Mouse (Mus musculus) ES-Bruce4 (cell line): ENCODE measurements around the gene Kti12. TPM values are rescaled to one million over a fixed set of nuclear protein-coding genes. Genes with fewer than 3 reads are reported as not detected.

Experiments used
- H3K27ac ChIP-seq: 2 replicates; pipeline ENCODE4 v1.5.1; 2012; ENCODE audit warnings: low read length, inconsistent platforms; ENCODE audit not compliant: insufficient read depth
- H3K27me3 ChIP-seq: 2 replicates; pipeline ENCODE4 v1.6.1; 2012; ENCODE audit warnings: mild to moderate bottlenecking, low read length, inconsistent platforms; ENCODE audit not compliant: control insufficient read depth, poor library complexity, insufficient read depth, severe bottlenecking
- H3K36me3 ChIP-seq: 2 replicates; pipeline ENCODE4 v1.6.1; 2012; ENCODE audit warnings: inconsistent platforms, mild to moderate bottlenecking, low read length, moderate library complexity; ENCODE audit not compliant: control insufficient read depth, poor library complexity, insufficient read depth, severe bottlenecking
- H3K4me1 ChIP-seq: one replicate; pipeline ENCODE4 v1.8.1; 2011; ENCODE audit warnings: low read length; ENCODE audit not compliant: control insufficient read depth, insufficient read depth
- H3K4me3 ChIP-seq: 2 replicates; pipeline ENCODE4 v1.5.1; 2011; ENCODE audit warnings: low read depth, mild to moderate bottlenecking, low read length
- H3K9ac ChIP-seq: 2 replicates; pipeline ENCODE4 v1.6.1; 2012; ENCODE audit warnings: low read depth, mild to moderate bottlenecking, inconsistent platforms; ENCODE audit not compliant: poor library complexity, severe bottlenecking
- H3K9me3 ChIP-seq: replicated peaks from 2 replicates; pipeline ENCODE4 v1.6.1; 2012; ENCODE audit warnings: mild to moderate bottlenecking, low read length, inconsistent platforms; ENCODE audit not compliant: control insufficient read depth, poor library complexity, insufficient read depth, severe bottlenecking
- CTCF ChIP-seq: IDR thresholded peaks from one replicate; pipeline ENCODE4 v1.8.1; 2011; ENCODE audit warnings: low read depth, low read length
- EP300 ChIP-seq: IDR thresholded peaks from 2 replicates; pipeline ENCODE4 v1.6.1; 2011; ENCODE audit warnings: low read depth, low read length; ENCODE audit not compliant: insufficient read depth
- POLR2A ChIP-seq: IDR thresholded peaks from one replicate; pipeline ENCODE4 v1.8.1; 2011; ENCODE audit warnings: low read length; ENCODE audit not compliant: insufficient read depth
- polyA plus RNA-seq: library from polyadenylated mRNA; stranded (reverse); fragments of >200 nt; gene quantifications from 2 replicates; pipeline ENCODE4 v1.2.4, GENCODE M21; 2011; ENCODE audit warnings: low read depth; ENCODE audit not compliant: missing spikeins, insufficient read depth, insufficient read length

Gene Kti12
- 20.1 and 20.7 TPM in 2 replicates for polyA plus RNA-seq

DNA sequence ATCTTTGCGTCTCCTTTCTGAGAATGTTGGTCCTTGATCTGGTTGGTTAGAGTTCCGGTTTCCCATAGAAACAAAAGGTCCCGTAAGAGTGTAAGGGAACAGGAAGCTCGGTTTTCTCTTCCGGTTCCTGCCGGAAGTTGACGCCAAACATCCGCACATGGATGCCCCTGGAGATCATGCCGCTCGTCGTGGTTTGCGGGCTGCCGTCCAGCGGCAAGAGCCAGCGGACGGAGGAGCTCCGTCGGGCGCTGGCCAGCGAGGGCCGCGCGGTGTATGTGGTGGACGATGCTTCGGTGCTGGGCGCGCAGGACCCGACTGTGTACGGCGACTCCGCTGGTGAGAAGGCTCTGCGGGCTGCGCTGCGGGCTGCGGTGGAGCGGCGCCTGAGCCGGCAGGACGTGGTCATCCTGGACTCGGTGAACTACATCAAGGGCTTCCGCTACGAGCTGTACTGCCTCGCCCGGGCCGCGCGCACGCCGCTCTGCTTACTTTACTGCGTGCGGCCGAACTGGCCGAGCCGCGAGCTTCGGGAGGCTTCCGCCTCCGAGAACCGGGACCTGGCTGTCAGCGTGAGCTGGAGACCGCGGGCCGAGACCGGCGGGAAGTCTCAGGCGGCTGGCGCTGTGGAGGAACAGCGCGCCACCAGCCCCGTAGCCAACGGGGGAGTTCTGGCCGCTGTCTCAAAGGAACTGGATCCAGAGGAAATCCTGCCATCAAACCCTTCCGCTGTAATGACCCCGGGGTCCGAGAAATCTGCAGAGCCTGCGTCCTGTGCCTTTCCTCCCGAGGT is at the start of gene Kti12:
TSS of gene Kti12 (plus strand) at position 71 of the 790 bp plus-strand sequence.
- Histone ChIP-seq H3K27me3 (no peaks in the 10 kb centered on the region), H3K27ac (no peak within 1 kb of the TSS), H3K9me3 (no peaks in the 10 kb centered on the region), H3K36me3 (peaks cover 14% of the 10 kb centered on the region; the same call in 1 of the 2 replicates), H3K9ac (peak within 1 kb of the TSS; percentile 74), H3K4me1 (no peaks in the 10 kb centered on the region), H3K4me3 (peak within 1 kb of the TSS; percentile 73)
- TF ChIP-seq CTCF (no peak), POLR2A (no peak), EP300 (no peak)

DNA sequence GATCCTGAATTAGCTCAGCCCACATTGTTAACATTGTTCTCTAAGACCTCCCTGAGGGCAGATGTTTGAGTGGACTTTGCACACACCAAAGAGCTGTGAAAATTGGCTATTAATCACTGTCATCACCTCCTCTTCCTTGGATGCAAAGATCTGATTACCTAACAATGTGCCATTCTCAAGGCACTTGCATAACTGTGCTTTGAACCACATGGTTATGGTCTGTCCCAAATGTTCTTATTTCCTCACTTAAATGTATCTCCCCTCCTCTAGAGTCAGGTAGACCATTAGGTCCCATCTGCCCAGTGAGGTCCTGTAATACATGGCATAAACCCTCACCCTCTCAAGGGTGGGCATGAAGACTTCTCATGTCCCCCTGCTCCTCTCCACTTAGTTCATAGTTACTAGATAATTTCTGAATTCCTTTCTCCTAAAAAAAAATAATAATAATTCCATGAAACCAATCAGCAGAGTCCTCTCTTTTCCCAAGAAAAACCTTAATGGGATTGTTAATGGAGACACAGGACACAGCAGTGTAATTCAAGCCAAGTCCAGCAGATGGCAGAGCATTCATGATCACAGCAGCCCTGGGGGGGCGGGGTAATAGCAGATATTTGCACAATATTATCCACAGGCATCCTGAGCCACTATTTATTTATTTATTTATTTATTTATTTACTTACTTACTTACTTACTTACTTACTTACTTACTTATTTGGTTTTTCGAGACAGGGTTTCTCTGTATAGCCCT is 49.3 kb upstream of the Kti12 start:
- Histone ChIP-seq H3K27me3 (no peaks in the 10 kb centered on the region), H3K9me3 (no peaks in the 10 kb centered on the region)
- peak; percentile 61 for TF ChIP-seq CTCF
- no peak for TF ChIP-seq EP300
- TF ChIP-seq POLR2A: no peak

DNA sequence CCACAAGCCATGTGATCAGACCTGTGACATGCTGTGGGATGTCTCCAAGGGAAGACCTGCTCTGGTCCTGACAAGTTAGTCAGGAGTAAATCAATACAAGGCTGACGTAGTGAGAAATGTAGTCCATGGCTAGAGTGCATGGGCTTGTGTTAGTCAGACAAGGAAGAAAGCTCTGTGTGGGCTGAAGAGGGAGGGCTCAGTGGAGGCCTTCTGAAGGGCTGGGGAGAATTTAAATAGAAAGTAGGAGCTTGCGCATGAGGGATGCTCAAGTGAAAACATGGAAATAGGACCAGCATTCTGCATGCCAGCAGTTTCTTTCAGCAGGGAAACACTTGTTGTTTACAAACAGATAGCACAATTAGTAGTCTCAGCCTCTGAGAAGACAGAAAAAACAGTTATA is 44.0 kb upstream of the Kti12 start:
- H3K27me3 ChIP-seq: no peaks in the 10 kb centered on the region
- TF ChIP-seq EP300 (no peak), POLR2A (no peak), CTCF (no peak)
- no peak overlapping the region for H3K27ac ChIP-seq
- H3K9me3 ChIP-seq: no peaks in the 10 kb centered on the region
- H3K36me3 ChIP-seq: no peaks in the 10 kb centered on the region
- no peak overlapping the region for H3K4me3 ChIP-seq
- H3K4me1 ChIP-seq: no peaks in the 10 kb centered on the region
- no peak overlapping the region for H3K9ac ChIP-seq

More for the DNA sequence above, 49.3 kb upstream of the Kti12 start:
- Histone ChIP-seq H3K27ac (no peak overlapping the region), H3K4me1 (no peaks in the 10 kb centered on the region), H3K9ac (no peak overlapping the region), H3K36me3 (no peaks in the 10 kb centered on the region), H3K4me3 (no peak overlapping the region)

DNA sequence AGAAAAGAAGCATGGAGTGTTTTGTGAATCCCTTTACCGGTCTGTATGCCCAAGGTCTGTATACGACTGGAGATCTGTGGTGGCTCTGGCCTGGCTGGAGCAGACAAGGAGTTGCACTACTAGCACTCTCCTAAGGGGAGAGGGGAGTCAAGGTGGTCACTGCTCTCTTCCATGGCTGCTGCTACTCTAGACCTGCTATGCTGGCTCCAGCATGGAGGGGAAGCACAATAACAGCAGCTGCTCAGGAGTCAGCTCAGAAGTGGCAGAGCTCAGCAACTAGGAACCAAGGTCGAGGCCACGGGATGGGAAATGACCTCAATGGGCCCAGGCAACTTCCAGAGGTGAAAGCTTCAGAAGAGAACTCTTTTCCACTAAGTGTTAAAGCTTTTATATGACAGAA is 36.4 kb upstream of the Kti12 start:
- Histone ChIP-seq H3K27ac (no peak overlapping the region), H3K36me3 (no peaks in the 10 kb centered on the region), H3K9ac (no peak overlapping the region), H3K27me3 (no peaks in the 10 kb centered on the region), H3K4me3 (no peak overlapping the region), H3K4me1 (no peaks in the 10 kb centered on the region), H3K9me3 (no peaks in the 10 kb centered on the region)
- no peak for TF ChIP-seq CTCF
- TF ChIP-seq POLR2A: no peak
- TF ChIP-seq EP300: no peak

DNA sequence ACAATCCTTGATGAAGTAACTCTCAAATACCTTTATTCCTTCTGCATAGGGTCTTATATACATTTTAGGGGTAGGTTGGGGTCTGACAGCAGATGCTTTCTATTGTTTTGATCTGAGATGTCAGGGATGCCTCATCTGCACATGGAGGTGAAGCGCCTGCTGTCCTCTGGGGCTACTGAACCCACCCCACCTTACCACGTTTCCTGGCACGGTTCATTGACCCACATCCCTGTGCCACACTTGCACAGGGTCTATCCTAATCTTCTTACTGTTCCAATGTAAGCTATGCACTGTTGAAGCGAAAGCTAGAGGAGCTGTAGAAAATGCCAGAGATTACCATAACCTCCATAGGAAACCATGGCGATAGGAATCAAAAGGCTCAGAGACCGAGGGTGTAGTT is 36.0 kb upstream of the Kti12 start:
- Histone ChIP-seq H3K9me3 (no peaks in the 10 kb centered on the region), H3K27me3 (no peaks in the 10 kb centered on the region), H3K27ac (no peak overlapping the region), H3K36me3 (no peaks in the 10 kb centered on the region), H3K9ac (no peak overlapping the region), H3K4me3 (no peak overlapping the region), H3K4me1 (no peaks in the 10 kb centered on the region)
- TF ChIP-seq EP300 (no peak), POLR2A (no peak), CTCF (no peak)

DNA sequence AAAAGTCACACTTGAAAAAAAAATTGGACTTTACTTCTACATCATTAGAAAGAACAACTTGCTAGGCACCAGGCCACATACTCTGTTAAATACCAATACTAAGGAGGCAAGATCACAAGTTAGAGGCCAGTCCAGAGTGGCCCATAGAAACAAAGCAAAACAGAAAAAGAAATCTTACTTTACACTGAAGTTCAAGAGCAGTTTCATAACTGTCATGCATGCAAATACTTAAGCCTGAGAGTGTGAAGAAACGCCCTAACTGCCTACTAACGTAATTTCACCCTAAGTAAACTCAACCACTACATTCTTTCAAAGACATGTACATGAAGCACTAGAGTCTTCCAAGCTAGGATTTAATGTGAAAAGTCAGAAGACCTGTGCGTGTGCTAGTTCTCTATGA is 21.9 kb upstream of the Kti12 start:
- H3K36me3 ChIP-seq: peaks cover 53% of the 10 kb centered on the region
- TF ChIP-seq CTCF (no peak), POLR2A (no peak), EP300 (no peak)
- H3K27me3 ChIP-seq: no peaks in the 10 kb centered on the region
- H3K9me3 ChIP-seq: no peaks in the 10 kb centered on the region
- no peaks in the 10 kb centered on the region for H3K4me1 ChIP-seq
- H3K27ac ChIP-seq: no peak overlapping the region
- no peak overlapping the region for H3K4me3 ChIP-seq
- H3K9ac ChIP-seq: no peak overlapping the region
